Mouse (Mus musculus): ENCODE data around the gene Gm10964. TPM values are rescaled to one million over a fixed set of nuclear protein-coding genes. Genes with fewer than 3 reads are reported as not detected.

Gene Gm10964
- polyA plus RNA-seq, 1 experiment from 2014 or later: not detected

- ATAC-seq (replicated peaks; ENCODE audit: low FRiP score, low read depth) (no peak), DNase-seq (ENCODE audit: low spot score) (no peak)
- no peaks in the 10 kb centered on the region for H3K27me3 ChIP-seq (ENCODE audit: insufficient read depth, low read length)
Measured at GRCm38 (mm10) chr3:103774009-103774408, 34.8 kb downstream of the Gm10964 start.

GRCm38 (mm10) chr3:103777940-103778339 is 38.8 kb downstream of the Gm10964 start:
- Histone ChIP-seq H3K27me3 (ENCODE audit: insufficient read depth, low read length) (no peaks in the 10 kb centered on the region), H3K4me2 (ENCODE audit: low read length) (no peak overlapping the region), H3K9ac (ENCODE audit: low read depth, low read length) (no peak overlapping the region), H3K4me3 (replicated peaks; ENCODE audit: low read depth, low read length) (no peak overlapping the region), H3K27ac (no peak overlapping the region), H3K4me1 (replicated peaks; ENCODE audit: insufficient read depth, low read length) (peaks cover 6% of the 10 kb centered on the region; the same call in 1 of the 2 replicates), H3K36me3 (ENCODE audit: insufficient read depth, low read length) (peaks cover 13% of the 10 kb centered on the region), H3K9me3 (replicated peaks; ENCODE audit: low read length) (no peaks in the 10 kb centered on the region)
- no peak for TF ChIP-seq CTCF (IDR thresholded peaks at IDR 0.05; ENCODE audit: low read depth)
- 87% methylated on average over 11 of the region's 11 CpGs for WGBS
- no peak for ATAC-seq (replicated peaks; ENCODE audit: low FRiP score, low read depth)
- no peak for DNase-seq (ENCODE audit: low spot score)

More at GRCm38 (mm10) chr3:103774009-103774408, 34.8 kb downstream of the Gm10964 start:
- H3K4me3 ChIP-seq (replicated peaks; ENCODE audit: low read depth, low read length): no peak overlapping the region
- no peak overlapping the region for H3K27ac ChIP-seq
- no peak overlapping the region for H3K9ac ChIP-seq (ENCODE audit: low read depth, low read length)
- WGBS: 81% methylated on average over 14 of the region's 15 CpGs
- no peak for TF ChIP-seq CTCF (IDR thresholded peaks at IDR 0.05; ENCODE audit: low read depth)
- H3K36me3 ChIP-seq (ENCODE audit: insufficient read depth, low read length): peaks cover 13% of the 10 kb centered on the region
- peaks cover 19% of the 10 kb centered on the region; the same call in 1 of the 2 replicates for H3K4me1 ChIP-seq (replicated peaks; ENCODE audit: insufficient read depth, low read length)
- no peak overlapping the region for H3K4me2 ChIP-seq (ENCODE audit: low read length)
- no peaks in the 10 kb centered on the region for H3K9me3 ChIP-seq (replicated peaks; ENCODE audit: low read length)

GRCm38 (mm10) chr3:103778660-103779059 is 39.5 kb downstream of the Gm10964 start:
- ATAC-seq (replicated peaks; ENCODE audit: low FRiP score, low read depth): no peak
- Histone ChIP-seq H3K4me1 (replicated peaks; ENCODE audit: insufficient read depth, low read length) (0 out of 2 replicates have a peak, but pooled peaks cover under 1% of the 10 kb centered on the region), H3K36me3 (ENCODE audit: insufficient read depth, low read length) (peaks cover 13% of the 10 kb centered on the region), H3K4me3 (replicated peaks; ENCODE audit: low read depth, low read length) (no peak overlapping the region), H3K27ac (no peak overlapping the region), H3K9ac (ENCODE audit: low read depth, low read length) (no peak overlapping the region), H3K4me2 (ENCODE audit: low read length) (no peak overlapping the region), H3K27me3 (ENCODE audit: insufficient read depth, low read length) (no peaks in the 10 kb centered on the region), H3K9me3 (replicated peaks; ENCODE audit: low read length) (no peaks in the 10 kb centered on the region)
- TF ChIP-seq CTCF (IDR thresholded peaks at IDR 0.05; ENCODE audit: low read depth): no peak
- DNase-seq (ENCODE audit: low spot score): no peak
- WGBS: 84% methylated on average over 6 of the region's 6 CpGs

GRCm38 (mm10) chr3:103779183-103779582 is 40.0 kb downstream of the Gm10964 start:
- H3K4me3 ChIP-seq (replicated peaks; ENCODE audit: low read depth, low read length): no peak overlapping the region
- H3K36me3 ChIP-seq (ENCODE audit: insufficient read depth, low read length): peaks cover 13% of the 10 kb centered on the region
- H3K27me3 ChIP-seq (ENCODE audit: insufficient read depth, low read length): no peaks in the 10 kb centered on the region
- H3K4me1 ChIP-seq (replicated peaks; ENCODE audit: insufficient read depth, low read length): no peaks in the 10 kb centered on the region
- 88% methylated on average over 7 of the region's 7 CpGs for WGBS
- ATAC-seq (replicated peaks; ENCODE audit: low FRiP score, low read depth) (no peak), DNase-seq (ENCODE audit: low spot score) (no peak)
- H3K9me3 ChIP-seq (replicated peaks; ENCODE audit: low read length): no peaks in the 10 kb centered on the region
- no peak for TF ChIP-seq CTCF (IDR thresholded peaks at IDR 0.05; ENCODE audit: low read depth)
- no peak overlapping the region for H3K27ac ChIP-seq
- no peak overlapping the region for H3K9ac ChIP-seq (ENCODE audit: low read depth, low read length)
- no peak overlapping the region for H3K4me2 ChIP-seq (ENCODE audit: low read length)

GRCm38 (mm10) chr3:103780271-103780670 is 41.1 kb downstream of the Gm10964 start:
- Histone ChIP-seq H3K4me3 (replicated peaks; ENCODE audit: low read depth, low read length) (no peak overlapping the region), H3K27ac (no peak overlapping the region), H3K4me2 (ENCODE audit: low read length) (no peak overlapping the region), H3K27me3 (ENCODE audit: insufficient read depth, low read length) (no peaks in the 10 kb centered on the region), H3K9ac (ENCODE audit: low read depth, low read length) (no peak overlapping the region), H3K4me1 (replicated peaks; ENCODE audit: insufficient read depth, low read length) (no peaks in the 10 kb centered on the region), H3K36me3 (ENCODE audit: insufficient read depth, low read length) (peaks cover 13% of the 10 kb centered on the region), H3K9me3 (replicated peaks; ENCODE audit: low read length) (no peaks in the 10 kb centered on the region)
- DNase-seq (ENCODE audit: low spot score): no peak
- no peak for ATAC-seq (replicated peaks; ENCODE audit: low FRiP score, low read depth)
- TF ChIP-seq CTCF (IDR thresholded peaks at IDR 0.05; ENCODE audit: low read depth): no peak
- 98% methylated on average over 3 of the region's 3 CpGs for WGBS

GRCm38 (mm10) chr3:103780777-103781176 is 41.6 kb downstream of the Gm10964 start:
- Histone ChIP-seq H3K4me3 (replicated peaks; ENCODE audit: low read depth, low read length) (no peak overlapping the region), H3K27me3 (ENCODE audit: insufficient read depth, low read length) (no peaks in the 10 kb centered on the region), H3K4me2 (ENCODE audit: low read length) (no peak overlapping the region), H3K9ac (ENCODE audit: low read depth, low read length) (no peak overlapping the region), H3K27ac (no peak overlapping the region), H3K9me3 (replicated peaks; ENCODE audit: low read length) (no peaks in the 10 kb centered on the region), H3K4me1 (replicated peaks; ENCODE audit: insufficient read depth, low read length) (no peaks in the 10 kb centered on the region), H3K36me3 (ENCODE audit: insufficient read depth, low read length) (peaks cover 9% of the 10 kb centered on the region)
- ATAC-seq (replicated peaks; ENCODE audit: low FRiP score, low read depth): no peak
- no peak for DNase-seq (ENCODE audit: low spot score)
- TF ChIP-seq CTCF (IDR thresholded peaks at IDR 0.05; ENCODE audit: low read depth): no peak
- 72% methylated on average over 5 of the region's 5 CpGs for WGBS

Measured in kidney, postnatal 0 days (tissue).